Mouse (Mus musculus): ENCODE data around the gene Tbc1d4. TPM values are rescaled to one million over a fixed set of nuclear protein-coding genes. Genes with fewer than 3 reads are reported as not detected.
A peak's percentile ranks its signal among the peaks of the same experiment; 100 is the strongest.

Gene Tbc1d4
- total and polyA plus RNA-seq, 2 experiments from 2014 or later = 6.9 to 14.7 TPM

GRCm38 (mm10) chr14:101510540-101511313 is 98.3 kb downstream of the Tbc1d4 start:
- Histone ChIP-seq H3K27me3 (ENCODE audit: insufficient read depth, low read length) (no peaks in the 10 kb centered on the region), H3K9me3 (ENCODE audit: low read length) (no peaks in the 10 kb centered on the region), H3K36me3 (ENCODE audit: insufficient read depth) (no peaks in the 10 kb centered on the region), H3K4me1 (ENCODE audit: insufficient read depth) (no peaks in the 10 kb centered on the region), H3K9ac (no peak overlapping the region), H3K4me2 (ENCODE audit: low read depth) (no peak overlapping the region; the same call in 1 of the 2 replicates), H3K4me3 (ENCODE audit: low read depth, low read length) (no peak overlapping the region), H3K27ac (ENCODE audit: low read depth, low read length) (no peak overlapping the region)
- ATAC-seq = peak; percentile 79
- 42% methylated on average over 13 of the region's 13 CpGs for WGBS
- peak; percentile 45 for TF ChIP-seq CTCF (IDR thresholded peaks at IDR 0.05; ENCODE audit: low read depth)
- peak; percentile 64 for DNase-seq

- Histone ChIP-seq H3K27me3 (ENCODE audit: insufficient read depth, low read length) (no peaks in the 10 kb centered on the region), H3K9ac (no peak overlapping the region), H3K4me3 (ENCODE audit: low read depth, low read length) (no peak overlapping the region), H3K36me3 (ENCODE audit: insufficient read depth) (no peaks in the 10 kb centered on the region), H3K9me3 (ENCODE audit: low read length) (no peaks in the 10 kb centered on the region), H3K4me1 (ENCODE audit: insufficient read depth) (no peaks in the 10 kb centered on the region), H3K4me2 (ENCODE audit: low read depth) (no peak overlapping the region), H3K27ac (ENCODE audit: low read depth, low read length) (no peak overlapping the region)
- TF ChIP-seq CTCF (IDR thresholded peaks at IDR 0.05; ENCODE audit: low read depth) = no peak
- no peak for ATAC-seq
- WGBS = 79% methylated on average over 7 of the region's 7 CpGs
- no peak for DNase-seq
Observed at GRCm38 (mm10) chr14:101509759-101510158, 99.2 kb downstream of the Tbc1d4 start.

GRCm38 (mm10) chr14:101507956-101508355 is 101.0 kb downstream of the Tbc1d4 start:
- no peaks in the 10 kb centered on the region for H3K9me3 ChIP-seq (ENCODE audit: low read length)
- H3K4me2 ChIP-seq (ENCODE audit: low read depth) = no peak overlapping the region
- no peaks in the 10 kb centered on the region for H3K36me3 ChIP-seq (ENCODE audit: insufficient read depth)
- no peaks in the 10 kb centered on the region for H3K4me1 ChIP-seq (ENCODE audit: insufficient read depth)
- ATAC-seq (no peak), DNase-seq (no peak)
- 89% methylated on average over 7 of the region's 7 CpGs for WGBS
- no peak for TF ChIP-seq CTCF (IDR thresholded peaks at IDR 0.05; ENCODE audit: low read depth)
- H3K4me3 ChIP-seq (ENCODE audit: low read depth, low read length) = no peak overlapping the region
- H3K27ac ChIP-seq (ENCODE audit: low read depth, low read length) = no peak overlapping the region
- no peak overlapping the region for H3K9ac ChIP-seq
- H3K27me3 ChIP-seq (ENCODE audit: insufficient read depth, low read length) = no peaks in the 10 kb centered on the region

GRCm38 (mm10) chr14:101507146-101507545 is 101.8 kb downstream of the Tbc1d4 start:
- Histone ChIP-seq H3K27me3 (ENCODE audit: insufficient read depth, low read length) (no peaks in the 10 kb centered on the region), H3K4me3 (ENCODE audit: low read depth, low read length) (no peak overlapping the region), H3K4me1 (ENCODE audit: insufficient read depth) (no peaks in the 10 kb centered on the region), H3K36me3 (ENCODE audit: insufficient read depth) (no peaks in the 10 kb centered on the region), H3K9ac (no peak overlapping the region), H3K4me2 (ENCODE audit: low read depth) (no peak overlapping the region), H3K27ac (ENCODE audit: low read depth, low read length) (no peak overlapping the region), H3K9me3 (ENCODE audit: low read length) (no peaks in the 10 kb centered on the region)
- WGBS = 88% methylated on average over 17 of the region's 17 CpGs
- no peak for TF ChIP-seq CTCF (IDR thresholded peaks at IDR 0.05; ENCODE audit: low read depth)
- DNase-seq (no peak), ATAC-seq (no peak)

GRCm38 (mm10) chr14:101505805-101506204 is 103.2 kb downstream of the Tbc1d4 start:
- no peak for TF ChIP-seq CTCF (IDR thresholded peaks at IDR 0.05; ENCODE audit: low read depth)
- H3K4me1 ChIP-seq (ENCODE audit: insufficient read depth) = 0 out of 2 replicates have a peak, but pooled peaks cover 4% of the 10 kb centered on the region
- ATAC-seq (no peak), DNase-seq (no peak)
- no peak overlapping the region for H3K9ac ChIP-seq
- H3K4me3 ChIP-seq (ENCODE audit: low read depth, low read length) = no peak overlapping the region
- H3K4me2 ChIP-seq (ENCODE audit: low read depth) = no peak overlapping the region
- H3K9me3 ChIP-seq (ENCODE audit: low read length) = no peaks in the 10 kb centered on the region
- H3K27ac ChIP-seq (ENCODE audit: low read depth, low read length) = no peak overlapping the region
- H3K36me3 ChIP-seq (ENCODE audit: insufficient read depth) = no peaks in the 10 kb centered on the region
- H3K27me3 ChIP-seq (ENCODE audit: insufficient read depth, low read length) = no peaks in the 10 kb centered on the region

- DNase-seq (no peak), ATAC-seq (no peak)
- Histone ChIP-seq H3K27me3 (ENCODE audit: insufficient read depth, low read length) (no peaks in the 10 kb centered on the region), H3K4me2 (ENCODE audit: low read depth) (no peak overlapping the region), H3K4me1 (ENCODE audit: insufficient read depth) (0 out of 2 replicates have a peak, but pooled peaks cover 4% of the 10 kb centered on the region), H3K27ac (ENCODE audit: low read depth, low read length) (no peak overlapping the region), H3K4me3 (ENCODE audit: low read depth, low read length) (no peak overlapping the region), H3K9me3 (ENCODE audit: low read length) (no peaks in the 10 kb centered on the region), H3K36me3 (ENCODE audit: insufficient read depth) (no peaks in the 10 kb centered on the region), H3K9ac (no peak overlapping the region)
- TF ChIP-seq CTCF (IDR thresholded peaks at IDR 0.05; ENCODE audit: low read depth) = no peak
- 91% methylated on average over 13 of the region's 13 CpGs for WGBS
Observed at GRCm38 (mm10) chr14:101504473-101505200, 104.4 kb downstream of the Tbc1d4 start.

Measured in forebrain, postnatal 0 days (tissue).